Mouse (Mus musculus): ENCODE results near the gene Exoc3l2. TPM values are rescaled to one million over a fixed set of nuclear protein-coding genes. Genes with fewer than 3 reads are reported as not detected.

Gene Exoc3l2
- total RNA-seq, 2 experiments from 2014 or later = 41.1 to 49.6 TPM

DNA sequence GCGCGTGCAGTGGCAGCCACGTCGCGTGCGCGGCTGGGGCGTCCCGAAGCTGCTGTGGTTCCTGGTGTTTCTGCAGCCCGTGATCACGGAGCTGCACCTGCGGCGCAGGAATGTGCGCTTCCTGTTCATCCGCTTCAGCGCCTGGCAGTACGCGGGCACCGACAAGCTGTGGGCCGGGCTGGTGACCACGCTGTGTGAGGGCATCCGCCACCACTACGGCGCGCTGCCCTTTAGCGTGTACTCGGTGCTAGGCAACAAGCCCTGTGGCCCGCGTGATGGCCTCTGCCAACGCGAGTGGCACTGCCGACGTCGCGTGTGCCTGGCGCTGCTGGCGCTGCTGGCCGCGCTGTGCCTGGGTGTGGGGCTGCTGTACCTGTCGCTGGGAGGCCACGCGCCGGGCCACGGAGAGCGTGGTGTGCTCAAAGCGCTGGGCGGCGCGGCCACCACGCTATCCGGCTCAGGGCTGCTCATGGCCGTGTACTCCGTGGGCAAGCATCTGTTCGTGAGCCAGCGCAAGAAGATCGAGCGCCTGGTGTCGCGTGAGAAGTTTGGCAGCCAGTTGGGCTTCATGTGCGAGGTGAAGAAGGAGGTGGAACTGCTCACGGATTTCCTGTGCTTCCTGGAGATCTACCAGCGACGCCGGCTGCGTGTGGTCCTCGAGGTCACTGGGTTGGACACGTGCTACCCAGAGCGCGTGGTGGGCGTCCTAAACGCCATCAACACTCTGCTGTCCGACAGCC, 60.1 kb downstream of the Exoc3l2 start:
- peak; percentile 25 to 29 for DNase-seq

DNA sequence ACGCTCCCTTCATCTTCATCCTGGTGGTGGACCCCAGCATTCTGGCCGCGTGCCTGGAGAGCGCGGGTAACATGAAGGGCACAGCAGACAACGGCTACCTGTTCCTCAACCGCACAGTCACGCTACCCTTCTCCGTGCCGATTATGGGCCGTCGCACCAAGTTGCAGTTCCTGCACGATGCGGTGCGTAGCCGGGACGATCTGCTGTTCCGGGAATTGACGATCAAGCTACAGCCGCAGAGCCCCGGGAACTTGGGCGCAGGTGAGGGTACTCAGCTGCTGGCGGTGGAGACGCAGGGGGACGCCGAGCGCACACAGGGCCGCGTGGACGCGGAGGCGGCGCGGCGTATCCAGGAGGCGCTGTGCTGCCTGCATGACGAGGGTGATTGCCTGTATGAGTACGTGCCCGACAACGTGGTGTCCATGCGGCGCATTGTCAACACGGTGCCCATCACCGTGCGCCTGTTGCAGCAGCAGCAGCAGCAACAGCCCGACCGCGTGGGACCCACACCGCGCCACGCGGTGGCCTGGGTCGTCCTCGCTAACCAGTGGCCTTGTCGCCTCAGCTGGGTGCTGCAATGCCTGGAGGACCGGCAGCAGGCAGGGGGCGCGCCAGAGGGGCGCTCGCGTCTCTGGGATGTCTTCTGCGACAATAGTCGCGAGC, 60.8 kb downstream of the Exoc3l2 start:
- peak; percentile 65 to 75 for DNase-seq

DNA sequence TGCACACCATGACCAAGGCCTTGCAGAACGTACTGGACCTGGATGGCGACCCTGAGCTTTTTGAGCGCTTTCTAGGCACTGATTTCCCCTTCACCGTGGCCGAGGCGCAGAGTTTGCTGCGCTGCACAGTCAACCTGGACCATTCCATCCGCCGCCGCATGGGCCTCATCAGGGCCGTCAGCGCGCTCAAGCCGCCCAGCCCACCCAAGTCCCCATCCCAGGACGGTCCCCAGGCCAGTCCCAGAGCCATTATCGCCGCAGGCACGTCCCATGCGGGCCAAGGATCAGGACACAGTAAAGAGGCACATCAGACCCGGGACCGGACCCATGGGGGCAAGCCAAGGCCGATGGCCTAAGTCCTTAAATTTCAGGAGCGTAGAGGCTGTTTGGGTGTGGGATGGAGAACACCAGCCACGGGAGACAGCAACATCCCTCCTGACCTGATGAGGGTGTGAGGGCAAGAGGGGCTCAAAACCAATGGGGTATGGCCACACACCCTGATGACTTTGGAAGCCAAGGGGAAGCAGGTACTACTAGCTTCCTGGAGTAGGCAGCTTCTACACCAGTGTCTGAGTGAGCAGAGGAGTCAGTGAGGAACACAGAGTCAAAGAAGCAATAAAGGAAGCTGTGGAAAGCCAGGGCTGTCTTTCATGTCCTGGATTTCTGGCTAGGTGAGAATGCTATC, 61.4 kb downstream of the Exoc3l2 start:
- DNase-seq = no peak

- DNase-seq = no peak
Observed at GRCm38 (mm10) chr7:19525105-19525481, 62.0 kb downstream of the Exoc3l2 start.

GRCm38 (mm10) chr7:19531077-19531476, 67.9 kb downstream of the Exoc3l2 start:
- DNase-seq = no peak

DNA sequence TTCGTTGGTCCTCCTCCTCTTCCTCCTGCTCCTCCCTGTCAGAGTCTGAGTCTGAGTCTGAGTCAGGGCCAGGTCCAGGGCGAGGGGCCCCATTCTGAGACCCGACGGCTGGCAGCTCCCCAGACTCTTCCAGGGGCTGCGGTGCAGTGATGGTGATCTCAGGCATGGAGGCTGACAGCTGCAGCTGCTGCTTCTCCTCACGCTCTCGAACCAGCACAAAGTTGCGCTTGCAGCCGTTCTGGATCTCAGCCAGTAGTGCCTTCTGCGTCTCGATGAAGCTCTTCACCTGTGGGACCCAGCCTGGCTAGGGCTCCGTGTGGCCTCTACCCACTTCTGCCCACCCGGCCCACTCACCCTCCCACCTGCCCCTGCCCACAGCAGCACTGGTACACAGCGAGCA, 69.1 kb downstream of the Exoc3l2 start:
- DNase-seq = no peak

DNA sequence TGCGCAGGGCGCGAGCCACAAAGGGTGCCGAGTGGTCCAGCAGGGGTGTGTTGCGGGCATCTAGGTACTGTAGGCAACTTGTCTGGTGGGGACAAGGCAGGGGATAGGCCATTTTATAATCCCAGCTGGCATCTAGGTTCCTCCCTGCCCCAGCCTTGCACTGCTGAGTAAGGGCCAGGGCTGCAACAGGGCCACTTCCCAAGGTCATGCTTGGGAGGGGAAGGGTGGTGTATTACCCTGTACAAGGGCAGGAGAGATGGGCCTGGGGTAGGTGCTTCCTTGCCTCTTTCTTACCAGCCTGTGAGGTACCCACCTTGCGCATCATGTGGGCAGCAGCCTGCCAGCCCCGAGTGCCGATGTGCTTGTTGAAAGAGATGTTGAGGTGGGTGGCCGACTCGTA, 71.5 kb downstream of the Exoc3l2 start:
- peak; percentile 25 to 51 for DNase-seq

- peak in 1 of 2 experiments; percentile 39 for DNase-seq
Observed at GRCm38 (mm10) chr7:19540771-19541566, 77.8 kb downstream of the Exoc3l2 start.

DNA sequence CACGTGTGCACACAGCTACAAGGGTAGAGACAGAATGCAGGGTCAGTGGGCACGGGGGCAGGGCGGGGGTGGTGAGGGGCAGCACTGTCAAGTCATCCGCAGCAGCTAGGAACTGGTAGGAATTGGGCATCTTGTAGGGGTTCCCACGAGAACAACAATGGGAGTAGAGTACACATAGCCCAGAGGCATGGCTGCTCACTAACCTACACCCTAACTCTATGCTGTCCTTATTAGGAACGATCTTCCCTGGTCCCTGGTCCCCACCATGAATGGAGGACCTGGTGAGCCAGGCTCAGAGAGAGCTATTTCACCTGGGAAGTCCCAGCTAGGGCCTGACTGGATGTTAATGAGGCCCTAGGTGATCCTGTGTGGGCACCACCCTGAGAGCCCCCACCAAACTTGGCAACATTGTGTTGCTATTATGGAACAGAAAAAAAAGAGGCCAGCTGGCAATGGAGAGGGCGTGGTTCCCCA, 78.6 kb downstream of the Exoc3l2 start:
- DNase-seq = no peak

GRCm38 (mm10) chr7:19542155-19542691, 79.1 kb downstream of the Exoc3l2 start:
- peak; percentile 44 to 57 for DNase-seq

GRCm38 (mm10) chr7:19543584-19543983, 80.5 kb downstream of the Exoc3l2 start:
- no peak for DNase-seq

GRCm38 (mm10) chr7:19546007-19546406, 82.9 kb downstream of the Exoc3l2 start:
- no peak for DNase-seq

Other genes starting within 250 kb of the Exoc3l2 start
- gene Opa3, start 235.0 kb upstream of the Exoc3l2 start, total RNA-seq (2021) = 10 to 100 TPM; 31.7 to 37.4 TPM
- gene Vasp, start 191.5 kb upstream of the Exoc3l2 start, total RNA-seq (2021) = 10 to 100 TPM; 45.4 to 55.0 TPM
- gene Ppm1n, start 183.3 kb upstream of the Exoc3l2 start, total RNA-seq (2021) = not detected
- gene Rtn2, start 180.7 kb upstream of the Exoc3l2 start, total RNA-seq (2021) = 1 to 10 TPM; 4.6 to 5.1 TPM
- 10 to 100 TPM; 11.2 to 23.6 TPM for gene Fosb, start 153.3 kb upstream of the Exoc3l2 start, total RNA-seq (2021)
- 10 to 100 TPM; 33.0 to 38.8 TPM for gene Ercc1, start 118.6 kb upstream of the Exoc3l2 start, total RNA-seq (2021)
- gene Cd3eap, start 103.8 kb upstream of the Exoc3l2 start, total RNA-seq (2021) = 10 to 100 TPM; 11.3 to 12.8 TPM
- 1 to 10 TPM; 5.8 to 8.9 TPM for gene Ppp1r13l, start 103.6 kb upstream of the Exoc3l2 start, total RNA-seq (2021)
- 10 to 100 TPM; 29.7 to 32.8 TPM for gene Ercc2, start 81.3 kb upstream of the Exoc3l2 start, total RNA-seq (2021)
- gene Klc3, start 59.2 kb upstream of the Exoc3l2 start, total RNA-seq (2021) = 1 to 10 TPM in 1 of 2 experiments, under 1 TPM in 1; 0.89 to 2.2 TPM
- under 1 TPM in 1 of 2 experiments, not detected in 1; 0.66 TPM for gene Ckm, start 58.6 kb upstream of the Exoc3l2 start, total RNA-seq (2021)
- 10 to 100 TPM; 46.5 to 50.3 TPM for gene Mark4, start 4.5 kb upstream of the Exoc3l2 start, total RNA-seq (2021)
- 10 to 100 TPM in 1 of 2 experiments, 1 to 10 TPM in 1; 8.7 to 12.1 TPM for gene Bloc1s3, start 45.0 kb downstream of the Exoc3l2 start, total RNA-seq (2021)
- 10 to 100 TPM; 73.1 to 91.1 TPM for gene Trappc6a, start 45.1 kb downstream of the Exoc3l2 start, total RNA-seq (2021)
- gene Nkpd1, start 54.5 kb downstream of the Exoc3l2 start, total RNA-seq (2021) = under 1 TPM in 1 of 2 experiments, not detected in 1; 0.17 TPM
- 10 to 100 TPM; 65.5 to 70.2 TPM for gene Ppp1r37, start 99.7 kb downstream of the Exoc3l2 start, total RNA-seq (2021)
- gene Zfp296, start 114.0 kb downstream of the Exoc3l2 start, total RNA-seq (2021) = under 1 TPM; 0.33 to 0.36 TPM
- gene Gemin7, start 114.3 kb downstream of the Exoc3l2 start, total RNA-seq (2021) = 10 to 100 TPM; 71.8 to 90.6 TPM
- gene Clasrp, start 141.2 kb downstream of the Exoc3l2 start, total RNA-seq (2021) = 10 to 100 TPM; 28.1 to 39.7 TPM
- gene Relb, start 166.1 kb downstream of the Exoc3l2 start, total RNA-seq (2021) = 10 to 100 TPM; 33.6 to 34.7 TPM
- 100 to 1,000 TPM; 175 to 178 TPM for gene Clptm1, start 201.7 kb downstream of the Exoc3l2 start, total RNA-seq (2021)
- 1 to 10 TPM in 1 of 2 experiments, not detected in 1; 1.9 TPM for gene Apoc2, start 214.6 kb downstream of the Exoc3l2 start, total RNA-seq (2021)
- gene Gm44805, start 218.1 kb downstream of the Exoc3l2 start, total RNA-seq (2021) = under 1 TPM in 1 of 2 experiments, not detected in 1; 0.40 TPM
- gene Apoc4, start 218.1 kb downstream of the Exoc3l2 start, total RNA-seq (2021) = 100 to 1,000 TPM in 1 of 2 experiments, 10 to 100 TPM in 1; 42.0 to 110 TPM
- gene Apoc1, start 229.3 kb downstream of the Exoc3l2 start, total RNA-seq (2021) = 1,000 to 10,000 TPM in 1 of 2 experiments, 100 to 1,000 TPM in 1; 185 to 1,007 TPM
- gene Apoe, start 235.9 kb downstream of the Exoc3l2 start, total RNA-seq (2021) = 1,000 to 10,000 TPM in 1 of 2 experiments, 100 to 1,000 TPM in 1; 927 to 1,142 TPM

Data from adrenal gland, postnatal 36 days (tissue).